11 mouse cellular contexts compared by ENCODE assay signal in the genomic region with DNA sequence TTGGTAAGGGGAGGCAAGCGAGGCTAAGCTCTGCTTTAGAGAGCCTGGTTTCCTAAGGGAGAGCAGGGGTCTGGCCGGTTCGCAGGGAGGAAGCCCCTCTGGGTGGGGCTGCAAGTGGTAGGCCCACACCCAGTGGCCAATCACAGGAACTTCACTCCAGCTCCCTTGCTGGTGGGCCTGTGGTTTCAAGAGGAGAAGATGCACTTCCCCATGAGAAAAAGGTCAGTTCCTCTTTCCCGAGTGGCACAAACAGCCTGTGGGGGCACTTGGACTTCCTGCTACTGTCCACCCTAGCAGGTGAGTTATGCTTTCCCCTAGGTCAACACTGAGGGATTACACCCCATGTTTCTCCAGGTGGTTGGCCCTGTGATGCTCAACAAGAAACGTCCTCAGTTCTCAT.
DNase-seq lines count a peak whose midpoint lies in the region; ATAC-seq and TF ChIP-seq lines count a peak whose summit lies in the region.
"Had no signal": no experiment of that assay in that cellular context is flagged by ENCODE, and none has a peak within 500 bp of the region (broad histone marks: within the 10 kb centered on the region; RNA-seq: fewer than 3 reads in every experiment).

No protein-coding gene starts in this region.

- H3K36me3 ChIP-seq in midbrain, embryonic 13.5 days: no peaks in the 10 kb centered on the region
- H3K36me3 ChIP-seq: heart, embryonic 15.5 days; midbrain, embryonic 15.5 days had no signal

- H3K4me2 ChIP-seq in midbrain, embryonic 13.5 days (replicated peaks): no peak overlapping the region
- H3K4me2 ChIP-seq: heart, embryonic 15.5 days; midbrain, embryonic 15.5 days had no signal

- H3K9ac ChIP-seq in midbrain, embryonic 13.5 days (replicated peaks): no peak overlapping the region
- H3K9ac ChIP-seq: heart, embryonic 15.5 days; midbrain, embryonic 15.5 days had no signal

- no peaks in the 10 kb centered on the region for H3K27me3 ChIP-seq in midbrain, embryonic 13.5 days
- H3K27me3 ChIP-seq: heart, embryonic 15.5 days; midbrain, embryonic 15.5 days had no signal

- no peaks in the 10 kb centered on the region; the same call in 1 of the 2 replicates for H3K4me1 ChIP-seq in midbrain, embryonic 13.5 days (replicated peaks)
- H3K4me1 ChIP-seq: midbrain, embryonic 15.5 days had no signal

- no peak overlapping the region for H3K27ac ChIP-seq in layer of hippocampus, adult 2 months
- no peak overlapping the region for H3K27ac ChIP-seq in midbrain, embryonic 13.5 days
- H3K27ac ChIP-seq: heart, embryonic 15.5 days; midbrain, embryonic 15.5 days had no signal

- no peaks in the 10 kb centered on the region for H3K9me3 ChIP-seq in midbrain, embryonic 13.5 days
- H3K9me3 ChIP-seq: heart, embryonic 15.5 days; midbrain, embryonic 15.5 days had no signal

- no peak for ATAC-seq in midbrain, embryonic 13.5 days
- ATAC-seq: midbrain, embryonic 15.5 days had no signal

- peak; percentile 59 for TF ChIP-seq CTCF in layer of hippocampus, adult 2 months (conservative IDR thresholded peaks at IDR 0.05)

- H3K4me3 ChIP-seq in layer of hippocampus, adult 2 months: no peak overlapping the region
- H3K4me3 ChIP-seq in midbrain, embryonic 13.5 days (replicated peaks): no peak overlapping the region
- H3K4me3 ChIP-seq: heart, embryonic 15.5 days; midbrain, embryonic 15.5 days had no signal

- 78% methylated on average over 5 of the region's 5 CpGs for WGBS in midbrain, embryonic 13.5 days

- DNase-seq in layer of hippocampus, adult 2 months (ENCODE audit: low spot score in 2 of 2): no peak
- DNase-seq in layer of hippocampus, adult 8-10 months (ENCODE audit: low spot score in 2 of 2): no peak
- DNase-seq in c-Kit-positive CD71-negative TER-119-negative erythroid progenitor cells, embryonic 14.5 days (ENCODE audit: low read depth): peak; percentile 52
- DNase-seq in lung, postnatal 4 days: peak; percentile 44 to 51
- DNase-seq in spleen, postnatal 36 days (ENCODE audit: low spot score in 2 of 2): peak; percentile 88 to 90
- DNase-seq in left cerebral cortex, adult 8-10 months (ENCODE audit: low spot score in 2 of 2): no peak
- DNase-seq: adrenal gland, adult 8-10 months; cerebellum, postnatal 10 days had no signal

Comparison
In these comparisons a context has a peak if more than half of its experiments do, and no peak if none do; other contexts are left out.
1. DNase-seq: peak in c-Kit-positive CD71-negative TER-119-negative erythroid progenitor cells, embryonic 14.5 days (single experiment), lung, postnatal 4 days (2 of 2) and spleen, postnatal 36 days (2 of 2); none in layer of hippocampus, adult 2 months (0 of 2), layer of hippocampus, adult 8-10 months (0 of 2) and left cerebral cortex, adult 8-10 months (0 of 2).